Mouse (Mus musculus) kidney, embryonic 16.5 days (tissue): ENCODE measurements at regions not wholly inside any gene's neighbourhood (a gene's known extent, or its start where the extent isn't known, plus 50 kb on each side); places are given as distances from the start of the nearest gene placed in this dataset.
A peak's percentile ranks its signal among the peaks of the same experiment; 100 is the strongest.

Experiments used
- ATAC-seq: fragments of 200-750 bp; cut with Nextera tagmentation; 2 replicates; pipeline ENCODE4 v1.8.0; 2017; ENCODE audit warnings: moderate TSS enrichment; ENCODE audit not compliant: low FRiP score, low TSS enrichment
- H3K27ac ChIP-seq: fragments of 300-500 bp; sonication (generic); 2 replicates; pipeline ENCODE4 v1.5.1; 2014; ENCODE audit warnings: low read length
- H3K27me3 ChIP-seq: fragments of 300-500 bp; sonication (generic); 2 replicates; pipeline ENCODE4 v1.6.1; 2014; ENCODE audit warnings: low read length, control low read depth, mixed read lengths; ENCODE audit not compliant: insufficient read depth
- H3K36me3 ChIP-seq: fragments of 300-500 bp; sonication (generic); 2 replicates; pipeline ENCODE4 v1.6.1; 2014; ENCODE audit warnings: low read length, control low read depth, mixed read lengths; ENCODE audit not compliant: insufficient read depth
- H3K4me1 ChIP-seq: fragments of 300-500 bp; sonication (generic); 2 replicates; pipeline ENCODE4 v1.6.1; 2014; ENCODE audit warnings: low read length, control low read depth, mixed read lengths; ENCODE audit not compliant: insufficient read depth
- H3K4me2 ChIP-seq: fragments of 300-500 bp; sonication (generic); replicated peaks from 2 replicates; pipeline ENCODE4 v1.6.1; 2014; ENCODE audit warnings: low read depth, low read length
- H3K4me3 ChIP-seq: fragments of 300-500 bp; sonication (generic); 2 replicates; pipeline ENCODE4 v1.5.1; 2014; ENCODE audit warnings: mild to moderate bottlenecking, low read length
- H3K9ac ChIP-seq: fragments of 300-500 bp; sonication (generic); replicated peaks from 2 replicates; pipeline ENCODE4 v1.6.1; 2014; ENCODE audit warnings: low read length
- H3K9me3 ChIP-seq: fragments of 300-500 bp; sonication (generic); 2 replicates; pipeline ENCODE4 v1.6.1; 2016; ENCODE audit warnings: low read length, control low read depth
- WGBS: fragments of 180-500 bp; shearing (Covaris S2); extraction: QIAGEN DNeasy Blood & Tissue Kit; methylation state at CpG from one replicate; pipeline ENCODE4 v1.1.7; 2014; 5-methylcytosine and 5-hydroxymethylcytosine counted together

DNA sequence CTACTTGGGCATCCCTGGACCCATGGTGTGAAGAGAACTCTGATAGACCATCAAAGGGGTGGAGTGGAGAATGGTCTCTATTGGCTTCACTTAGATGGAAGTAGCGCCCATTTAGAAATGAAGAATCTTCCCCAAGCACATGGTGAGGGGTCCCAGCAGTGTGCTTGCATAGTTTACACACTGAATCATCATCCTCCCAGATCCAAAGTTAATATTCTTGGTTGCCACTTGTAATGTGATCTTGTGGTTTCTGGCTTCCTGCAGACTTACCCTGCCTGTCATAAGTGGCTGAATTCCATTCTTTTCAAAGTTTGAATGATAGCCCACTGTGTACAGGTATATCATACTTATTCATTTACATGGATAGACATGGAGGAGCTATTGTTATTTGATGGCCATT is 199.3 kb upstream of the Rtl1 start:
- 76% methylated on average over 1 of the region's 1 CpGs for WGBS
- ATAC-seq = no peak
- Histone ChIP-seq H3K4me1 (no peaks in the 10 kb centered on the region), H3K9ac (no peak overlapping the region), H3K36me3 (no peaks in the 10 kb centered on the region), H3K9me3 (no peaks in the 10 kb centered on the region), H3K27ac (no peak overlapping the region), H3K4me3 (no peak overlapping the region), H3K27me3 (no peaks in the 10 kb centered on the region), H3K4me2 (no peak overlapping the region)

GRCm38 (mm10) chr12:109827241-109827915 is 227.2 kb upstream of the Rtl1 start:
- whole genome bisulfite sequencing = 84% methylated on average over 10 of the region's 10 CpGs

DNA sequence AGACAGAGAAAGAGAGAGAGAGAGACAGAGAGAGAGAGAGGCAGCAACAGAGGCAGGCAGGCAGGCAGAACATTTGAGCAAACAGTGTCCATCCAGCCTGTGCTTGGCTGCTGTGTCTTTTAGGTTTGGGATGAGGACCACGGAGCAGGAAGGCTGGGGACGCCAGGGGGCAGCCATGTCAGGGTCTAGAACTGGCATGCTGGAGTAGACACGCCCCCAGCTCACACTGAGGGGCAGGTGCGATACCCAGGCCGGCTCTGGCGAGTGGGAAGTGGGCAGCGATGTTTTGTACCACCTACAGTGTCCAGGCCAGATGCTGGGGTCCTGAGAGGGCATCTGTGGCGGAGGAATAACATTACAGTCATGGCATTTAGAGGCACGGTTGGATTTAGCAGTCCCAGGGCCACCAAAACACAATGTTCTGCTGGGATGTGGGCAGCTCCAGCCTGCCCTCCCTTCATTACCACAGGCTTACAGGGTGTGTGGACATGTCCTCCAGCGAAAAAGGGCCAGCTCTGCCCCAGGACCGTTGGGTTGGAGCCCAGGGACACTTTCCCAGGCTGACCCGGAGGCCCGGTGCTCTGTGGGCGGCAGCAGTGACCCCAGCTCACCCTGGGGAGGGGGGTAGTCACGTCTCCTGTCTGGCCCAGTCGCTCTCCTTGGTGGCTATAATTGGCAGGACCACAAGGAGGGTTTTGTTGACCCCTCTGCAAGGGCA is 230.3 kb upstream of the Rtl1 start:
- H3K4me2 ChIP-seq = no peak overlapping the region
- H3K9me3 ChIP-seq = no peaks in the 10 kb centered on the region
- H3K4me1 ChIP-seq = no peaks in the 10 kb centered on the region
- ATAC-seq = peak; percentile 59
- H3K27me3 ChIP-seq = no peaks in the 10 kb centered on the region
- no peak overlapping the region for H3K27ac ChIP-seq
- H3K4me3 ChIP-seq = no peak overlapping the region
- WGBS = 26% methylated on average over 16 of the region's 16 CpGs
- H3K36me3 ChIP-seq = no peaks in the 10 kb centered on the region
- no peak overlapping the region for H3K9ac ChIP-seq

More at GRCm38 (mm10) chr12:109827241-109827915, 227.2 kb upstream of the Rtl1 start:
- no peak overlapping the region for H3K27ac ChIP-seq
- no peak overlapping the region for H3K4me2 ChIP-seq
- ATAC-seq = no peak
- no peaks in the 10 kb centered on the region for H3K4me1 ChIP-seq
- no peaks in the 10 kb centered on the region for H3K9me3 ChIP-seq
- no peaks in the 10 kb centered on the region for H3K36me3 ChIP-seq
- no peak overlapping the region for H3K4me3 ChIP-seq
- no peaks in the 10 kb centered on the region for H3K27me3 ChIP-seq
- H3K9ac ChIP-seq = no peak overlapping the region

DNA sequence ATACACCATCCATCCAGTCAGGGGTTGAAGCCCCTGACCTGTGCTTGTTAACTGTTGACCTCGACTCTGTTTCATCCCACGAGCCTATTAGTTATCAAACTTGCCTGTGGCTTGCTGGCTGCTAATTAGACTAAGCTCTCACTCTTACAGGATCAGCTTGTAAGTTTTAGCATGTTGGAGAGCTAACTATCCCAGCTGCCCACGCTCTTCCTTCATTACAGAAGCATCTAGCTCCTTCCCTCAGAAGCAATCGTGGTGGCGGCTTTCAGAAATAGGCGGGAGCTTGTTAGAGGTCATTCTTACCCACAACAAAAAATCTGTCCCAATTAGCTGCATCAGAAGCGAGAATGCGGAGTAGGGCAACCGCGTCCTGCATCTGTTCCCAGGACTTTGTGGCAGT is 232.8 kb upstream of the Rtl1 start:
- ATAC-seq = no peak

GRCm38 (mm10) chr12:109836521-109836920 is 236.4 kb upstream of the Rtl1 start:
- H3K4me2 ChIP-seq = no peak overlapping the region
- no peaks in the 10 kb centered on the region for H3K36me3 ChIP-seq
- no peaks in the 10 kb centered on the region for H3K9me3 ChIP-seq
- ATAC-seq = peak; percentile 50; the same call in 1 of the 2 replicates
- H3K4me3 ChIP-seq = no peak overlapping the region
- no peaks in the 10 kb centered on the region for H3K27me3 ChIP-seq
- 57% methylated on average over 8 of the region's 8 CpGs for WGBS
- H3K4me1 ChIP-seq = peaks cover 11% of the 10 kb centered on the region; the same call in 1 of the 2 replicates
- no peak overlapping the region for H3K27ac ChIP-seq
- H3K9ac ChIP-seq = no peak overlapping the region

More for the DNA sequence above, 232.8 kb upstream of the Rtl1 start:
- no peak overlapping the region for H3K4me2 ChIP-seq
- H3K27me3 ChIP-seq = no peaks in the 10 kb centered on the region
- no peaks in the 10 kb centered on the region for H3K9me3 ChIP-seq
- 72% methylated on average over 10 of the region's 10 CpGs for WGBS
- H3K27ac ChIP-seq = no peak overlapping the region
- H3K4me1 ChIP-seq = peaks cover 4% of the 10 kb centered on the region; the same call in 1 of the 2 replicates
- H3K9ac ChIP-seq = no peak overlapping the region
- H3K4me3 ChIP-seq = no peak overlapping the region
- H3K36me3 ChIP-seq = no peaks in the 10 kb centered on the region

DNA sequence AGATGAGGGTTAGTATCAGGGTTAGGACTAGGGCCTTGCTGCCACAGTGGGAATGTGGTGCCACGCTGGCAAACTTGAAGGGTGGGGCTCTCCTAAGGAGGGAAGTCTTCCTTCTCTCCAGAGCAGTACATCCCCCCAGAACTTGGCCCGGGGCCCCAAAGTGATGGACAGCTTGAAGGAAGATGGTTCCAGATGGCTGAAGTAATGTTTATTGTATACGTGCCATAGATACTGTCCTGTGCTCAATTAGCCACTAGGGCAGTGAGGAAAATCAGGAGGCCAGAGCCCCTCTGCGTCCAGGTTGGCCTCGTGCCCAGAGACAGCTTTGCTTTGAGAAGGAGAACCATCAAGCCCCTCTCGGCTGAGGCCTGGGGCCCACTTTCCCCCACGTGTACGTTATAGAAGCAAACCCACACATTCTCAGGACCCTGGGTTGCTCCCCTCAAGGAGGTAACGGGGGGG is 239.0 kb upstream of the Rtl1 start:
- Histone ChIP-seq H3K27me3 (no peaks in the 10 kb centered on the region), H3K9me3 (no peaks in the 10 kb centered on the region), H3K9ac (no peak overlapping the region), H3K4me3 (no peak overlapping the region), H3K4me1 (peaks cover 11% of the 10 kb centered on the region; the same call in 1 of the 2 replicates), H3K36me3 (no peaks in the 10 kb centered on the region), H3K27ac (no peak overlapping the region), H3K4me2 (no peak overlapping the region)
- WGBS = 42% methylated on average over 9 of the region's 9 CpGs
- ATAC-seq = peak; percentile 33; the same call in 1 of the 2 replicates

DNA sequence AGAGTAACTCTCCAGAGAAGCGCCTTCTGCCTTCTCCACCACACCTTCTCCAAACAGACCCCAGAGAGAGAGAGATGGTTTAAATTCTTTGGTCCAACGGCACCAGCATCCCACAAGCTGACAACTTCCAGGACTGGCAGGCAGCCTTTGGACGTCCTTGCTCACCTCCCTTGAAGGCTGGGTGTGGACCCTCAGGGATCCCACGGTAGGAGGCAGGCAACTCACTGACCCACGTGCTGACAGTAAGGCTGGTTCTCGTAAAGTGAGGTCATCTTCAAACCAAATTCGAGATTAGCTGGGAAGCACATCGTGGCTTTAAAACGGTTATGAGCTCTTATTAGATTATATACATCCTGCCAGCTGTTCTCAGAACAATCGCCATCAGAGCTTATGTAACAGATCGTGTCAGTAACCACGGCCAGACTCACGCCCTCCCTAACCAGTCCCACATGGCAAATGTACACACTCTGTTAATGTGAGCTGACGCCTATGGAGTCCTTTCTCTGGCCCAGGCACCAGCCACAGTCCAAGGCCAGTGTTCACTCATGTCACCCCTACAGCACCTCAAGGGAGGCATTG is 239.9 kb upstream of the Rtl1 start:
- peaks cover 11% of the 10 kb centered on the region; the same call in 1 of the 2 replicates for H3K4me1 ChIP-seq
- no peaks in the 10 kb centered on the region for H3K36me3 ChIP-seq
- H3K4me2 ChIP-seq = no peak overlapping the region
- ATAC-seq = no peak
- no peaks in the 10 kb centered on the region for H3K9me3 ChIP-seq
- H3K4me3 ChIP-seq = no peak overlapping the region
- no peak overlapping the region for H3K27ac ChIP-seq
- H3K9ac ChIP-seq = no peak overlapping the region
- WGBS = 52% methylated on average over 14 of the region's 14 CpGs
- H3K27me3 ChIP-seq = no peaks in the 10 kb centered on the region

GRCm38 (mm10) chr12:109844723-109845601 is 244.8 kb upstream of the Rtl1 start:
- 67% methylated on average over 8 of the region's 8 CpGs for WGBS
- no peak overlapping the region for H3K9ac ChIP-seq
- no peak overlapping the region for H3K4me2 ChIP-seq
- H3K36me3 ChIP-seq = no peaks in the 10 kb centered on the region
- H3K9me3 ChIP-seq = no peaks in the 10 kb centered on the region
- ATAC-seq = 0 out of 2 replicates have a peak, but pooled peaks have one; percentile 17
- 0 out of 2 replicates have a peak, but pooled peaks cover 3% of the 10 kb centered on the region for H3K4me1 ChIP-seq
- no peak overlapping the region for H3K4me3 ChIP-seq
- H3K27me3 ChIP-seq = no peaks in the 10 kb centered on the region
- no peak overlapping the region for H3K27ac ChIP-seq

DNA sequence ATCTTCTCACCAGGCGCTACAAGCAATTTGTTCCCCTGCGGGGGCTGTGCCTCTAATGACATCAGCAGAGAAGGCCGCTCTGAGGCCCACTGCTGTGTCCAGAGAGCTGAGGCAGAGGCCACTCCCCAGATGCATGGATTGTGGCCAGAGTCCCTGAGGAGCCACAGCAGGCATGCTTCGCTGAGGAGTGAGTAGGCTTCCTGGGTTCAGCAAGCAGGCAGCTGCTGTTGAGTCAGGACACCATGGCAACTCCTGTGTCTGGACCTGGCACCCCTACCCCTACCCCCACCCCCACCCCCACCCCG is 245.4 kb upstream of the Rtl1 start:
- H3K9me3 ChIP-seq = no peaks in the 10 kb centered on the region
- ATAC-seq = peak; percentile 81
- no peak overlapping the region for H3K9ac ChIP-seq
- WGBS = 36% methylated on average over 5 of the region's 5 CpGs
- no peak overlapping the region for H3K4me3 ChIP-seq
- H3K4me1 ChIP-seq = 0 out of 2 replicates have a peak, but pooled peaks cover 3% of the 10 kb centered on the region
- H3K27ac ChIP-seq = no peak overlapping the region
- no peaks in the 10 kb centered on the region for H3K36me3 ChIP-seq
- no peak overlapping the region for H3K4me2 ChIP-seq
- no peaks in the 10 kb centered on the region for H3K27me3 ChIP-seq
